Mouse (Mus musculus) heart, embryonic 10.5 days (tissue): Measurements from ENCODE around the gene Myo3a. TPM values are rescaled to one million over a fixed set of nuclear protein-coding genes. Genes with fewer than 3 reads are reported as not detected.
A peak's percentile ranks its signal among the peaks of the same experiment; 100 is the strongest.
"Not testable (repeated sequence)": the region's sequence is repeated elsewhere in the genome, so short reads cannot be mapped to it uniquely, and the experiment has no call there.

Experiments used
- DNase-seq: peaks from one replicate; pipeline ENCODE4 v3.0.0-alpha.2; 2017; ENCODE audit warnings: low spot score
- H3K27ac ChIP-seq: fragments of 300-500 bp; sonication (generic); 2 replicates; pipeline ENCODE4 v1.5.1; 2016; ENCODE audit warnings: mild to moderate bottlenecking
- H3K27me3 ChIP-seq: fragments of 300-500 bp; sonication (generic); 2 replicates; pipeline ENCODE4 v1.6.1; 2016; ENCODE audit warnings: mild to moderate bottlenecking; ENCODE audit not compliant: poor library complexity, insufficient read depth, severe bottlenecking
- H3K36me3 ChIP-seq: fragments of 300-500 bp; sonication (generic); 2 replicates; pipeline ENCODE4 v1.6.1; 2016; ENCODE audit warnings: mild to moderate bottlenecking, moderate library complexity
- H3K4me1 ChIP-seq: fragments of 300-500 bp; sonication (generic); 2 replicates; pipeline ENCODE4 v1.6.1; 2016; ENCODE audit warnings: mild to moderate bottlenecking
- H3K4me3 ChIP-seq: fragments of 300-500 bp; sonication (generic); 2 replicates; pipeline ENCODE4 v1.5.1; 2016; ENCODE audit warnings: mild to moderate bottlenecking, moderate library complexity
- H3K9me3 ChIP-seq: fragments of 300-500 bp; sonication (generic); 2 replicates; pipeline ENCODE4 v1.6.1; 2016; ENCODE audit warnings: mild to moderate bottlenecking, moderate library complexity
- WGBS: fragments of 180-500 bp; shearing (Covaris S2); methylation state at CpG from one replicate; pipeline ENCODE4 v1.1.7; 2016; 5-methylcytosine and 5-hydroxymethylcytosine counted together
- polyA plus RNA-seq: library from polyadenylated mRNA; unstranded; fragments of >200 nt; fragmentation: Nextera tagmentation; extraction: Ambion mirVana; gene quantifications from 2 replicates; pipeline ENCODE4 v1.2.1, GENCODE M21; 2016

The Myo3a gene
- polyA plus RNA-seq, 1 experiment from 2014 or later: not detected

- H3K9me3 ChIP-seq, DNase-seq, H3K4me1 ChIP-seq, H3K27me3 ChIP-seq, H3K36me3 ChIP-seq, H3K27ac ChIP-seq, H3K4me3 ChIP-seq: not testable (repeated sequence)
- 79% methylated on average over 14 of the region's 14 CpGs for WGBS
Measured at GRCm38 (mm10) chr2:22587469-22588169, 360.3 kb downstream of the Myo3a start.

DNA sequence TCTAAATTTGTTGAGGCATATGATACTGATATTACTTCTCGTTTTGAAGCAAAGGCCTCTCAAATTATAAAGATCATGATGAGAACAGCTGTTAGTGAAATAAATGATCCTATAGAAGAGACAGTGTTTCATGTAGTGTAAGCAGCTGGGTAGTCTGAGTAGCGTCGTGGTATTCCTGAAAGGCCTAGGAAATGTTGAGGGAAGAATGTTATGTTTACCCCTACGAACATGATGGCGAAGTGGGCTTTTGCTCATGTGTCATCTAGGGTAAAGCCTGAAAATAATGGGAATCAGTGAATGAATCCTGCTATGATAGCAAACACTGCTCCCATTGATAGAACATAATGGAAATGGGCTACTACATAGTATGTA is 360.9 kb downstream of the Myo3a start:
- not testable (repeated sequence) for DNase-seq, H3K4me1 ChIP-seq, H3K27me3 ChIP-seq, H3K4me3 ChIP-seq, H3K36me3 ChIP-seq, H3K9me3 ChIP-seq, H3K27ac ChIP-seq
- 81% methylated on average over 5 of the region's 5 CpGs for WGBS

DNA sequence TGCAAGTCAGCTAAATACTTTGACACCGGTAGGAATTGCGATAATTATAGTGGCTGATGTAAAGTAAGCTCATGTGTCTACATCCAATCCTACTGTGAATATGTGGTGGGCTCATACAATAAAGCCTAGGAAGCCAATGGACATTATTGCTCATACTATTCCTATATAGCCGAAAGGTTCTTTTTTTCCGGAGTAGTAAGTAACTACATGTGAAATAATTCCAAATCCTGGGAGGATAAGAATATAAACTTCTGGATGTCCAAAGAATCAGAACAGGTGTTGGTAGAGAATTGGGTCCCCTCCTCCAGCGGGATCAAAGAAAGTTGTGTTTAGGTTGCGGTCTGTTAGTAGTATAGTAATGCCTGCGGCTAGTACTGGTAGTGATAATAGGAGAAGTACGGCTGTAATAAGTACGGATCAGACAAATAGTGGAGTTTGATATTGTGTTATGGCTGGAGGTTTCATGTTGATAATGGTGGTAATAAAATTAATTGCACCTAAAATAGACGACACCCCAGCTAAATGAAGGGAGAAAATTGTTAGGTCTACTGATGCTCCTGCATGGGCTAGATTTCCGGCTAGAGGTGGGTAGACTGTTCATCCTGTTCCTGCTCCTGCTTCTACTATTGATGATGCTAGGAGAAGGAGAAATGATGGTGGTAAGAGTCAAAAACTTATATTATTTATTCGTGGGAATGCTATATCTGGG is 361.5 kb downstream of the Myo3a start:
- WGBS: 64% methylated on average over 12 of the region's 12 CpGs
- H3K36me3 ChIP-seq, DNase-seq, H3K27ac ChIP-seq, H3K27me3 ChIP-seq, H3K4me3 ChIP-seq, H3K9me3 ChIP-seq, H3K4me1 ChIP-seq: not testable (repeated sequence)

DNA sequence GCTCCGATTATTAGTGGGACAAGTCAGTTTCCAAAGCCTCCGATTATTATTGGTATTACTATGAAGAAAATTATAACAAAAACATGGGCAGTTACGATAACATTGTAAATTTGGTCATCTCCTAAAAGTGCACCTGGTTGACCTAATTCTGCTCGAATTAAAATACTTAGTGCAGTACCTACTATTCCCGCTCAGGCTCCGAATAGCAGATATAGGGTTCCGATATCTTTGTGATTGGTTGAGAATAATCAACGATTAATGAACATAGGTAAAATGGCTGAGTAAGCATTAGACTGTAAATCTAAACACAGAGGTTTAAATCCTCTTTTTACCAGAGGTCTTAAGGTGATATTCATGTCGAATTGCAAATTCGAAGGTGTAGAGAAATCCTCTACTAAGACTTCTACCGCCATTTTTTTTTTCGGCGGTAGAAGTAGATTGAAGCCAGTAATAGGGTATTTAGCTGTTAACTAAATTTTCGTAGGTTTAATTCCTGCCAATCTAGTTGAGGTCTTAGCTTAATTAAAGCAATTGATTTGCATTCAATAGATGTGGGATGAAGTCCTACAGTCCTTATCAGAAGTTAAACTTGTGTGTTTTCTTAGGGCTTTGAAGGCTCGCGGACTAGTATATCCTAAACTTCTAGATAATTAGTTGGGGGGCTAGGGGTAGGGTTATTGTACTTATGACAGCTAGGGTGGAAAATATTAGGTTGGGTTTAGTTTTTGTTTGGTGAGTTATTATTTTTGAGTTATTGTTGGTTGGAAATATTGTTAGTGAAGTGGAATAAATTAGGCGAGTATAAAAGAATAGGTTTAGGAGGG is 362.3 kb downstream of the Myo3a start:
- WGBS: 81% methylated on average over 17 of the region's 17 CpGs
- not testable (repeated sequence) for H3K36me3 ChIP-seq, H3K27ac ChIP-seq, DNase-seq, H3K9me3 ChIP-seq, H3K27me3 ChIP-seq, H3K4me1 ChIP-seq, H3K4me3 ChIP-seq

- no peaks in the 10 kb centered on the region for H3K9me3 ChIP-seq
- H3K4me1 ChIP-seq: no peaks in the 10 kb centered on the region
- H3K27ac ChIP-seq: no peak overlapping the region
- H3K4me3 ChIP-seq: no peak overlapping the region
- H3K36me3 ChIP-seq: no peaks in the 10 kb centered on the region
- H3K27me3 ChIP-seq: no peaks in the 10 kb centered on the region
- no peak for DNase-seq
Measured at GRCm38 (mm10) chr2:22590206-22590490, 362.8 kb downstream of the Myo3a start.

- H3K4me3 ChIP-seq: no peak overlapping the region
- no peaks in the 10 kb centered on the region for H3K9me3 ChIP-seq
- peaks cover 66% of the 10 kb centered on the region for H3K27me3 ChIP-seq
- DNase-seq: no peak
- no peaks in the 10 kb centered on the region for H3K36me3 ChIP-seq
- no peak overlapping the region for H3K27ac ChIP-seq
- 2% methylated on average over 9 of the region's 9 CpGs for WGBS
- peaks cover 15% of the 10 kb centered on the region for H3K4me1 ChIP-seq
Measured at GRCm38 (mm10) chr2:22617951-22618350, 390.6 kb downstream of the Myo3a start.

GRCm38 (mm10) chr2:22619416-22619815 is 392.1 kb downstream of the Myo3a start:
- peaks cover 24% of the 10 kb centered on the region for H3K4me1 ChIP-seq
- WGBS: 2% methylated on average over 12 of the region's 12 CpGs
- no peak overlapping the region for H3K4me3 ChIP-seq
- no peak for DNase-seq
- H3K27me3 ChIP-seq: peaks cover 81% of the 10 kb centered on the region
- H3K36me3 ChIP-seq: no peaks in the 10 kb centered on the region
- H3K27ac ChIP-seq: no peak overlapping the region
- no peaks in the 10 kb centered on the region for H3K9me3 ChIP-seq

DNA sequence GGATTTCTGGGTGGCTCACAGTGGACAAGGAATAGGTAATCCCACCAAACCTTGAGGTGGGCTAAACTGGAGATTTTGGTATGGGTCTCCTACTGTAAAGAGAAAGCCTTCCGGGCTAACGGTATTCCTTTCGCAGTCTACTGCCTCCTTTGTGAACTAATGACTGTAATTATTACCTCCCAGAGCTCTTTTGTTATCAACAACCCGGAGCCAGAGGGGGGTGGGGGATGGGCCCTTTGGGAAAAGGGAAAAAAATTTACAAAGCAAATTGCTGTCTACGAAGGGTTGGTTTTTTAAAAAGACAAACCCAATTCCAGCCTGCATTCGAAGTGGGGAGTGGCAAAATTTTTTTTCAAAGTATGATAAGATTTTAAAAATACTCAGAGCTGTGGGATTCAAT is 392.7 kb downstream of the Myo3a start:
- H3K27ac ChIP-seq: no peak overlapping the region
- no peaks in the 10 kb centered on the region for H3K36me3 ChIP-seq
- H3K4me1 ChIP-seq: peaks cover 24% of the 10 kb centered on the region
- WGBS: 1% methylated on average over 6 of the region's 6 CpGs
- no peak overlapping the region for H3K4me3 ChIP-seq
- DNase-seq: no peak
- H3K9me3 ChIP-seq: no peaks in the 10 kb centered on the region
- H3K27me3 ChIP-seq: peaks cover 87% of the 10 kb centered on the region

DNA sequence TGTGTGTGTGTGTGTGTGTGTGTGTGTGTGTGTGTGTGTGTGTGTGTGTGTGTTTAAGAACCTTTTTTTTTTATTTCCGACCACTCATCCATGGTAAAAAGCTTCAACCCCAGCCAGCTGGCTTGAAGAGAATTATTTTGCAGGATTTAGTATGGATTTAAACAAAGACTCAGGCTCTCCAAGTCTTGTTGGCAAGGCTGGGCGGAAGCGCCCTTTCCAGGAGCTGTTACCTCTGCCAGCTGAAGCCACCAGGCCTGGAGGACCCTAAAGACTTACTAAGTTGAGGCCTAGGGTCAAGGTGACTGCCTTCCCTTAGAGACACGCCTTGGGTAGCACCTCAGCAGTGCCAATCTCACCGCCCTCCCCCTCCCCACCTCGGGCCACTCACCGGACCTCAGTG is 393.2 kb downstream of the Myo3a start:
- Histone ChIP-seq H3K36me3 (no peaks in the 10 kb centered on the region), H3K27ac (no peak overlapping the region), H3K4me3 (no peak overlapping the region), H3K9me3 (no peaks in the 10 kb centered on the region), H3K4me1 (peaks cover 24% of the 10 kb centered on the region), H3K27me3 (peaks cover 92% of the 10 kb centered on the region)
- WGBS: 3% methylated on average over 7 of the region's 7 CpGs
- no peak for DNase-seq

GRCm38 (mm10) chr2:22620978-22621827 is 393.9 kb downstream of the Myo3a start:
- peaks cover 99% of the 10 kb centered on the region for H3K27me3 ChIP-seq
- WGBS: 3% methylated on average over 20 of the region's 20 CpGs

GRCm38 (mm10) chr2:22621828-22622731 is 394.8 kb downstream of the Myo3a start, which contains the start of gene Gad2:
Gene Gad2 (plus strand): TSS chr2:22622205.
- peak within 1 kb of the TSS; percentile 64 for H3K4me3 ChIP-seq
- peaks cover 99% of the 10 kb centered on the region for H3K27me3 ChIP-seq
- H3K36me3 ChIP-seq: no peaks in the 10 kb centered on the region
- no peak within 1 kb of the TSS for H3K27ac ChIP-seq
- no peaks in the 10 kb centered on the region for H3K9me3 ChIP-seq
- peak; percentile 88 for DNase-seq
- WGBS: under 1% methylated on average over 54 of the region's 55 CpGs
- peaks cover 24% of the 10 kb centered on the region for H3K4me1 ChIP-seq

More at GRCm38 (mm10) chr2:22620978-22621827, 393.9 kb downstream of the Myo3a start:
- H3K9me3 ChIP-seq: no peaks in the 10 kb centered on the region
- peaks cover 24% of the 10 kb centered on the region for H3K4me1 ChIP-seq
- no peak overlapping the region for H3K27ac ChIP-seq
- DNase-seq: no peak
- no peaks in the 10 kb centered on the region for H3K36me3 ChIP-seq
- peak overlapping the region; percentile 64; the same call in 1 of the 2 replicates for H3K4me3 ChIP-seq
